Mouse (Mus musculus): ENCODE results near the gene Epo. TPM values are rescaled to one million over a fixed set of nuclear protein-coding genes. Genes with fewer than 3 reads are reported as not detected.

Gene Epo
- total and polyA plus RNA-seq, 3 experiments, result not detected

GRCm38 (mm10) chr5:137465049-137465448, 68.0 kb downstream of the Epo start:
- TF ChIP-seq POLR2AphosphoS2 (IDR thresholded peaks at IDR 0.05; ENCODE audit: low read depth, low read length), result no peak
- TF ChIP-seq ZC3H11A (IDR thresholded peaks at IDR 0.05; ENCODE audit: low read depth, low read length), result no peak
- TF ChIP-seq CTCF (conservative IDR thresholded peaks at IDR 0.05 in 1 of 2, IDR thresholded peaks at IDR 0.05 in 1 of 2; ENCODE audit: low read depth in 2 of 2, low read length in 2 of 2), result peak in 1 of 2 experiments; percentile 43; a peak in 2 of 4 replicates
- peak; percentile 27 for TF ChIP-seq RAD21 (IDR thresholded peaks at IDR 0.05; ENCODE audit: low read depth, low read length)
- TF ChIP-seq POLR2A (IDR thresholded peaks at IDR 0.05; ENCODE audit: low read depth, low read length), result no peak
- TF ChIP-seq CHD2 (IDR thresholded peaks at IDR 0.05; ENCODE audit: low read length), result no peak
- Histone ChIP-seq H3K4me3 (replicated peaks in 1 of 3; ENCODE audit: low read depth in 2 of 3, low read length in 2 of 3, poor library complexity in 1 of 3) (no peak overlapping the region), H3K9ac (ENCODE audit: insufficient read depth, low read depth) (no peak overlapping the region), H3K4me2 (ENCODE audit: insufficient read depth, low read depth, poor library complexity, severe bottlenecking) (no peak overlapping the region), H3K36me3 (replicated peaks in 1 of 2; ENCODE audit: control insufficient read depth in 1 of 2, insufficient read depth in 1 of 2, low read length in 1 of 2) (no peaks in the 10 kb centered on the region), H3K4me1 (ENCODE audit: control insufficient read depth in 1 of 2, insufficient read depth in 2 of 2) (peaks cover 0 to 4% of the 10 kb centered on the region in 2 experiments; a peak in 1 of 4 replicates), H3K27me3 (replicated peaks) (peaks cover 65% of the 10 kb centered on the region), H3K79me2 (replicated peaks; ENCODE audit: control insufficient read depth, extremely low read depth, insufficient read depth, poor library complexity, severe bottlenecking) (no peaks in the 10 kb centered on the region), H3K9me3 (replicated peaks; ENCODE audit: low read length) (peaks cover 8% of the 10 kb centered on the region), H3K27ac (ENCODE audit: insufficient read depth, low read depth) (no peak overlapping the region)
- DNase-seq (ENCODE audit: extremely low read depth), result no peak
- in situ Hi-C loops (cut with MboI; ENCODE audit: low pct_ligation_motif_present, low pct_unique_long_range_greater_than_20kb, low sequenced_read_pairs) (no loop called here), dilution Hi-C loops (cut with MboI; ENCODE audit: extremely low pct_ligation_motif_present, extremely low pct_unique_long_range_greater_than_20kb, low sequenced_read_pairs) (no loop called here)

GRCm38 (mm10) chr5:137455866-137456591, 77.0 kb downstream of the Epo start:
- peaks cover 74% of the 10 kb centered on the region for H3K27me3 ChIP-seq (replicated peaks)
- in situ Hi-C loops (cut with MboI; ENCODE audit: low pct_ligation_motif_present, low pct_unique_long_range_greater_than_20kb, low sequenced_read_pairs) (no loop called here), dilution Hi-C loops (cut with MboI; ENCODE audit: extremely low pct_ligation_motif_present, extremely low pct_unique_long_range_greater_than_20kb, low sequenced_read_pairs) (no loop called here)
- no peak overlapping the region for H3K4me2 ChIP-seq (ENCODE audit: insufficient read depth, low read depth, poor library complexity, severe bottlenecking)
- no peak for TF ChIP-seq NRF1 (IDR thresholded peaks at IDR 0.05; ENCODE audit: low read depth, low read length)
- TF ChIP-seq CTCF (conservative IDR thresholded peaks at IDR 0.05 in 1 of 2, IDR thresholded peaks at IDR 0.05 in 1 of 2; ENCODE audit: low read depth in 2 of 2, low read length in 2 of 2), result peak in 1 of 2 experiments; percentile 33; a peak in 2 of 4 replicates
- TF ChIP-seq GABPA (IDR thresholded peaks at IDR 0.05; ENCODE audit: insufficient replicate concordance, low read depth, low read length), result no peak
- no peak for DNase-seq (ENCODE audit: extremely low read depth)
- peaks cover 3% of the 10 kb centered on the region for H3K9me3 ChIP-seq (replicated peaks; ENCODE audit: low read length)
- H3K4me3 ChIP-seq (replicated peaks in 1 of 3; ENCODE audit: low read depth in 2 of 3, low read length in 2 of 3, poor library complexity in 1 of 3), result no peak overlapping the region
- H3K27ac ChIP-seq (ENCODE audit: insufficient read depth, low read depth), result no peak overlapping the region
- H3K36me3 ChIP-seq (replicated peaks in 1 of 2; ENCODE audit: control insufficient read depth in 1 of 2, insufficient read depth in 1 of 2, low read length in 1 of 2), result no peaks in the 10 kb centered on the region
- H3K9ac ChIP-seq (ENCODE audit: insufficient read depth, low read depth), result no peak overlapping the region
- no peaks in the 10 kb centered on the region for H3K79me2 ChIP-seq (replicated peaks; ENCODE audit: control insufficient read depth, extremely low read depth, insufficient read depth, poor library complexity, severe bottlenecking)
- H3K4me1 ChIP-seq (ENCODE audit: control insufficient read depth in 1 of 2, insufficient read depth in 2 of 2), result peaks cover 0 to 4% of the 10 kb centered on the region in 2 experiments; a peak in 1 of 4 replicates

GRCm38 (mm10) chr5:137455206-137455605, 77.8 kb downstream of the Epo start:
- DNase-seq (ENCODE audit: extremely low read depth), result no peak
- dilution Hi-C loops (cut with MboI; ENCODE audit: extremely low pct_ligation_motif_present, extremely low pct_unique_long_range_greater_than_20kb, low sequenced_read_pairs) (no loop called here), in situ Hi-C loops (cut with MboI; ENCODE audit: low pct_ligation_motif_present, low pct_unique_long_range_greater_than_20kb, low sequenced_read_pairs) (no loop called here)
- H3K27me3 ChIP-seq (replicated peaks), result peaks cover 77% of the 10 kb centered on the region
- no peak overlapping the region for H3K4me2 ChIP-seq (ENCODE audit: insufficient read depth, low read depth, poor library complexity, severe bottlenecking)
- no peaks in the 10 kb centered on the region for H3K79me2 ChIP-seq (replicated peaks; ENCODE audit: control insufficient read depth, extremely low read depth, insufficient read depth, poor library complexity, severe bottlenecking)
- no peak overlapping the region for H3K27ac ChIP-seq (ENCODE audit: insufficient read depth, low read depth)
- H3K36me3 ChIP-seq (replicated peaks in 1 of 2; ENCODE audit: control insufficient read depth in 1 of 2, insufficient read depth in 1 of 2, low read length in 1 of 2), result no peaks in the 10 kb centered on the region
- no peak overlapping the region for H3K9ac ChIP-seq (ENCODE audit: insufficient read depth, low read depth)
- peaks cover 3% of the 10 kb centered on the region for H3K9me3 ChIP-seq (replicated peaks; ENCODE audit: low read length)
- H3K4me3 ChIP-seq (replicated peaks in 1 of 3; ENCODE audit: low read depth in 2 of 3, low read length in 2 of 3, poor library complexity in 1 of 3), result no peak overlapping the region
- peaks cover 0 to 4% of the 10 kb centered on the region in 2 experiments; a peak in 1 of 4 replicates for H3K4me1 ChIP-seq (ENCODE audit: control insufficient read depth in 1 of 2, insufficient read depth in 2 of 2)
- TF ChIP-seq POLR2A (IDR thresholded peaks at IDR 0.05; ENCODE audit: low read depth, low read length) (no peak), MAZ (IDR thresholded peaks at IDR 0.05; ENCODE audit: low read depth, low read length) (no peak)
